Mouse (Mus musculus) embryonic fibroblast, embryonic 13.5 days (primary cell): ENCODE measurements around the gene Osbp.

Experiments used
- CTCF ChIP-seq: IDR thresholded peaks from 2 replicates; pipeline ENCODE4 v1.5.1; 2011; ENCODE audit warnings: mild to moderate bottlenecking, control low read depth, low read length, moderate library complexity, borderline replicate concordance; ENCODE audit not compliant: insufficient read depth
- POLR2A ChIP-seq: IDR thresholded peaks from 2 replicates; pipeline ENCODE4 v1.6.1; 2011; ENCODE audit warnings: low read depth, mild to moderate bottlenecking, control low read depth, low read length, moderate library complexity

DNA sequence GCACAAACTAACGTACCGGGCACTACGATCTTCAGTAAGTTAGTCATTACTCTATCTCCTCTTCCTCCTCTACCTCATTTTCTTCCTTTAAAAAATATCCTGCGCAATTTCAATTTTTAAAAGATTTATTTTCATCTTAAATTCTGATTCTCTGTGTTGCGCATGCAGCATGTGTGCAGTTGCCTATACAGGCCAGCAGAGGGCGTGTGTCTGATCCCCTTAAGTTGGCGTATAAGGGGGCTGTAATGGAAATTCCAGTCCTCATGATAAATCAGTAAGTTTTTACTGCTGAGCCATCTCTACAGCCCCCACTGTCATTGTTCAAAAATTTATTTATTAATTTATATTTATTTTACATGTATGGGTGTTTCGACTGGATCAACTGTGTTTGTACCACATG is 50.0 kb downstream of the Osbp start:
- peak; percentile 32; the same call in 1 of the 2 replicates for TF ChIP-seq CTCF
- no peak for TF ChIP-seq POLR2A
